Mouse (Mus musculus) myocyte (in vitro differentiated cells): ENCODE results near the gene Hist1h2bg. TPM values are rescaled to one million over a fixed set of nuclear protein-coding genes. Genes with fewer than 3 reads are reported as not detected.

Source experiments
- H3K27me3 ChIP-seq: one replicate; pipeline ENCODE4 v1.6.1; 2011; ENCODE audit not compliant: control insufficient read depth, insufficient read depth, insufficient read length
- H3K36me3 ChIP-seq: one replicate; pipeline ENCODE4 v1.6.1; 2011; ENCODE audit not compliant: control insufficient read depth, insufficient read depth
- H3K4me2 ChIP-seq: one replicate; pipeline ENCODE4 v1.6.1; 2011; ENCODE audit warnings: low read depth, control low read depth
- H3K4me3 ChIP-seq: one replicate; pipeline ENCODE4 v1.5.1; 2011; ENCODE audit warnings: mild to moderate bottlenecking, control low read depth, moderate library complexity
- H3K79me2 ChIP-seq: one replicate; pipeline ENCODE4 v1.6.1; 2011; ENCODE audit not compliant: control insufficient read depth, insufficient read depth
- H3ac ChIP-seq: one replicate; pipeline ENCODE4 v1.6.1; 2011; ENCODE audit not compliant: control insufficient read depth, insufficient read length
- CEBPB ChIP-seq: IDR thresholded peaks from 2 replicates; pipeline ENCODE4 v1.6.1; 2011; ENCODE audit warnings: mild to moderate bottlenecking, moderate library complexity; ENCODE audit not compliant: poor library complexity, insufficient read depth, severe bottlenecking
- E2F4 ChIP-seq: IDR thresholded peaks from one replicate; pipeline ENCODE4 v1.6.1; 2011; ENCODE audit warnings: mild to moderate bottlenecking, control low read depth, moderate library complexity; ENCODE audit not compliant: insufficient read depth
- MAX ChIP-seq: IDR thresholded peaks from one replicate; pipeline ENCODE4 v1.6.1; 2011; ENCODE audit warnings: low read depth, mild to moderate bottlenecking, control low read depth
- MYOD1 ChIP-seq, 3 experiments: IDR thresholded peaks; one replicate each; pipeline ENCODE4 v1.6.1; 2011; ENCODE audit warnings: control low read depth in 2 of 3, low read depth in 2 of 3, mild to moderate bottlenecking in 2 of 3, moderate library complexity in 1 of 3; ENCODE audit not compliant: insufficient read length in 2 of 3, control insufficient read depth in 1 of 3
- MYOG ChIP-seq, 3 experiments: IDR thresholded peaks; one replicate each; pipeline ENCODE4 v1.6.1; 2011; ENCODE audit warnings: control low read depth in 2 of 3, low read depth in 2 of 3, mild to moderate bottlenecking in 2 of 3; ENCODE audit not compliant: insufficient read length in 2 of 3, control insufficient read depth in 1 of 3, insufficient read depth in 1 of 3
- POLR2A ChIP-seq: IDR thresholded peaks from one replicate; pipeline ENCODE4 v1.6.1; 2011; ENCODE audit warnings: low read depth, mild to moderate bottlenecking, control low read depth, moderate library complexity; ENCODE audit not compliant: insufficient read length
- POLR2AphosphoS2 ChIP-seq: IDR thresholded peaks from one replicate; pipeline ENCODE4 v1.6.1; 2011; ENCODE audit warnings: low read depth, control low read depth; ENCODE audit not compliant: insufficient read length
- REST ChIP-seq: IDR thresholded peaks from one replicate; pipeline ENCODE4 v1.6.1; 2011; ENCODE audit warnings: mild to moderate bottlenecking, control low read depth, moderate library complexity; ENCODE audit not compliant: insufficient read depth, insufficient read length
- SRF ChIP-seq: IDR thresholded peaks from one replicate; pipeline ENCODE4 v1.6.1; 2011; ENCODE audit warnings: low read depth; ENCODE audit not compliant: control insufficient read depth, insufficient read length
- TCF12 ChIP-seq: IDR thresholded peaks from one replicate; pipeline ENCODE4 v1.6.1; 2011; ENCODE audit warnings: mild to moderate bottlenecking, control low read depth; ENCODE audit not compliant: poor library complexity, insufficient read depth, severe bottlenecking
- TCF3 ChIP-seq: IDR thresholded peaks from one replicate; pipeline ENCODE4 v1.6.1; 2011; ENCODE audit warnings: low read depth, control low read depth; ENCODE audit not compliant: insufficient read length
- USF1 ChIP-seq: IDR thresholded peaks from one replicate; pipeline ENCODE4 v1.6.1; 2011; ENCODE audit warnings: low read depth, mild to moderate bottlenecking, control low read depth, moderate library complexity
- polyA plus RNA-seq: library from polyadenylated mRNA; unstranded; fragments of >200 nt; fragmentation: generic; extraction: Trizol; gene quantifications from one replicate; pipeline ENCODE4 v1.2.1, GENCODE M21; 2012; ENCODE audit warnings: missing spikeins

The Hist1h2bg gene
- polyA plus RNA-seq, 1 experiment = 7.8 TPM

- no peak for TF ChIP-seq REST
- no peak for TF ChIP-seq TCF12
- TF ChIP-seq SRF = no peak
- TF ChIP-seq TCF3 = no peak
- no peak for TF ChIP-seq MYOD1 (IDR thresholded peaks at IDR 0.05; ENCODE audit: control insufficient read depth in 1 of 3, insufficient read length in 2 of 3, low read depth in 2 of 3)
- TF ChIP-seq POLR2A = no peak
- TF ChIP-seq MAX = no peak
- TF ChIP-seq MYOG (IDR thresholded peaks at IDR 0.05; ENCODE audit: control insufficient read depth in 1 of 3, insufficient read depth in 1 of 3, insufficient read length in 2 of 3, low read depth in 2 of 3) = no peak
- no peak for TF ChIP-seq E2F4
- no peak for TF ChIP-seq USF1
- TF ChIP-seq CEBPB = no peak
- no peak for TF ChIP-seq POLR2AphosphoS2
- no peaks in the 10 kb centered on the region for H3K79me2 ChIP-seq
- no peaks in the 10 kb centered on the region for H3K36me3 ChIP-seq
- H3K4me3 ChIP-seq = no peak overlapping the region
- H3K27me3 ChIP-seq = no peaks in the 10 kb centered on the region
- H3K4me2 ChIP-seq = no peak overlapping the region
- H3ac ChIP-seq = no peak overlapping the region
These were observed 42.2 kb upstream of the Hist1h2bg start for GRCm38 (mm10) chr13:23529005-23529404.

DNA sequence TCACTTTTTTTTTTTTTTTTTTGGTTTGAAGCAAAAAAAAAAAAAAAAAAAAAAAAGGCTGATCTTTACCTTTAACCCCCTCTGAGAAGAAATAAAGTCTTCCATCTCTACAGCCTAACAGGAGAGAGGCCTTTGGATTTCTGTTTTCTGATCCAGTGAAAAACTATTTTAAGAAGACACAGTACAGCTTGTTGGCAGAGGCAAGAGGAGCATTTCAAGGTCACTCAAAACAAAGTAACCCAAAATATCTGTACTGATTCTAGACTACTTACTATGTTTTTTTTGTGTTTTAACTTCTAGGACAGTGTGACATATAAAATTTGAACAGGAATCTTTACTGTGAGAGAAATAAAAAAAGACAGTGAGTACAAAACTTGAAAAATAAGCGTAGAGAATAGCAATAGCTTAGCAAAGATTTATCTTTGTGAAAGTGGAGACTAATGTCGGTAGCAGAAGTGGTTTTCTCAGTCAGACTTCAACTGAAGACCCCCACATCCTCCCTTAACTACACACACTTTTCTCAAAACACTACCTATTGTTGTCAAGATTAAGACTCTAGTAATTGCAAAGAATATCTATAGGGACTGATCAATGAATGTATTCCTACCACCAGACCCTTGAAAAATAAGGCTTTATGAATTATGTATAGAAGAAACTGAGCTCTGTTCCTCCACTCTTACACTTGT, 41.6 kb upstream of the Hist1h2bg start:
- H3K27me3 ChIP-seq = no peaks in the 10 kb centered on the region
- peak overlapping the region; percentile 41 for H3K4me3 ChIP-seq
- peak overlapping the region; percentile 79 for H3K4me2 ChIP-seq
- TF ChIP-seq POLR2AphosphoS2 (no peak), SRF (no peak), E2F4 (no peak), USF1 (no peak), MYOG (IDR thresholded peaks at IDR 0.05; ENCODE audit: control insufficient read depth in 1 of 3, insufficient read depth in 1 of 3, insufficient read length in 2 of 3, low read depth in 2 of 3) (no peak)
- H3ac ChIP-seq = no peak overlapping the region
- no peaks in the 10 kb centered on the region for H3K36me3 ChIP-seq
- H3K79me2 ChIP-seq = no peaks in the 10 kb centered on the region

DNA sequence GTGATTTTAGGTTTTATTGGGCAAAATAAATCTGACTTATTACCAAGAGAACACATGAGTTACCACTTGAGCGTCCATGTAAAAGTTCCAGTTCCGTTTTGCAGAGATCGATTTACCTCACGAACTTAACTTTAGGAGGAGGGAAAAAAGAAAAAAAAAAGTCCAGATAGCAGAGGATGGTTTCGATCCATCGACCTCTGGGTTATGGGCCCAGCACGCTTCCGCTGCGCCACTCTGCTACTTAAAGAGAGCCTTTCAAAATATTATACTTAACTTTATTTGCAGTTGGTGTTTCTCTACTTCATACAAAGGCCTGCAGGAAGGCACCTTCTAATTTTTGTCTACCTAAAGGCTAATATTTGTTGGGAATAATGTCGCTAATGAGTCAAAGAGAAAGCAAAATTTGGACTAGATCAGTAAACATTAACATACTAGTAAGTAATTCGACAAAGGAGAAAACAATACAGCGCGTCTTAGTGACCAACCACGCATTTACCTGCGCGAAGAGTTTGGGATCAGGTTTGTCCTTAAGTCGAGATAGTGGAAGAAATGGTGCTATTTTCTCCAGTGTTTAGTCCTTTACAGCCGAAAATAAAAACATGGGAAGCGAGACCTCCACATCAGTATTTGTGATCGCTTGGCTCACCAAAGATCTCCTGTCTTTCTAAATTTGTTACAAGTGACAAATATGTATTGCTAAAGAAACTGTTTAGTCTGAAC, 40.9 kb upstream of the Hist1h2bg start:
- peak overlapping the region; percentile 79 for H3K4me2 ChIP-seq
- H3K79me2 ChIP-seq = no peaks in the 10 kb centered on the region
- no peaks in the 10 kb centered on the region for H3K27me3 ChIP-seq
- no peak overlapping the region for H3ac ChIP-seq
- peak overlapping the region; percentile 41 for H3K4me3 ChIP-seq
- no peak for TF ChIP-seq CEBPB
- peak; percentile 23 for TF ChIP-seq E2F4
- H3K36me3 ChIP-seq = no peaks in the 10 kb centered on the region

DNA sequence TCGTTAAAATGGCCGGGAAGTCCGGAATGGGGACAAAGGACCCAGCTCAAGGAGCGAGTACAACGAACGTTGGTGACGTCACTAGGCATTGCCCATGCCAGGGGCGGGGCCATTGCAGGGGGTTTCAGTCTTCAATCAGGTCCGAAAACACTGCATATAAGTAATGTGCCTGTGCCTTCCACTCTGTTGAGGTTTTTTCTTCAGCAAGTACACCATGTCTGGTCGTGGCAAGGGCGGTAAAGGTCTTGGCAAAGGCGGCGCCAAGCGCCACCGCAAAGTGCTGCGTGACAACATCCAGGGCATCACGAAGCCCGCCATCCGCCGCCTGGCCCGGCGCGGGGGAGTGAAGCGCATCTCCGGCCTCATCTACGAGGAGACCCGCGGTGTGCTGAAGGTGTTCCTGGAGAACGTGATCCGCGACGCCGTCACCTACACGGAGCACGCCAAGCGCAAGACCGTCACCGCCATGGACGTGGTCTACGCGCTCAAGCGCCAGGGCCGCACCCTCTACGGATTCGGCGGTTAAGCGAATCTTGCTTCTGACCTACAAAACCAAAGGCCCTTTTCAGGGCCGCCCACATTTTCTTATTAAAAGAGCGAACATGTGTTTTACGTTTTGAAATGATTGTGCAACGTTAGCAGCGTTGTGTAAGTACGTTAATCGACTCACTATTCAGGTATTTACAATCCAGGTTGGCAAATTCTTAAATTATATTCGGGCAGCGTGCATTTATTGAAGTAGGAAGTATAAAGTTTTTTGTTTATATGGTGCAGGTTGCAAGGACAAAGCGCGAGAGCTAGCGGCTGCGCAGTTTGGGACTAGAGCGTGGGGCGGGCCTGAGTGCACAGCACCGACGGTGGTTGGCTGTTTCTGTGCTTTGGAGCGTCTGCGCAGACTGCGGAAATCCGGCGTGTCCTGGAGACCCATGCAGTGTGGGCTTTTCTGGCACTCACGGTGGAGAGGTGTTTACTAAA, 40.0 kb upstream of the Hist1h2bg start, which contains the start of gene Hist1h4h:
Gene Hist1h4h (plus strand): TSS at position 150 of the 975 bp plus-strand sequence.
- H3K79me2 ChIP-seq = no peaks in the 10 kb centered on the region
- peak within 1 kb of the TSS; percentile 41 for H3K4me3 ChIP-seq
- no peak for TF ChIP-seq TCF12
- TF ChIP-seq E2F4 = peak; percentile 3
- peak; percentile 70 for TF ChIP-seq CEBPB
- no peak for TF ChIP-seq REST
- TF ChIP-seq POLR2AphosphoS2 = peak; percentile 100
- peak; percentile 98 for TF ChIP-seq POLR2A
- TF ChIP-seq USF1 = no peak
- TF ChIP-seq SRF = peak; percentile 35
- TF ChIP-seq MYOD1 (IDR thresholded peaks at IDR 0.05; ENCODE audit: control insufficient read depth in 1 of 3, insufficient read length in 2 of 3, low read depth in 2 of 3) = no peak
- TF ChIP-seq MAX = no peak
- no peak within 1 kb of the TSS for H3ac ChIP-seq
- no peaks in the 10 kb centered on the region for H3K36me3 ChIP-seq
- H3K27me3 ChIP-seq = no peaks in the 10 kb centered on the region
- H3K4me2 ChIP-seq = peak within 1 kb of the TSS; percentile 79
